Mouse (Mus musculus): ENCODE results near the gene Tnfrsf23.
"Not testable (repeated sequence)": the region's sequence is repeated elsewhere in the genome, so short reads cannot be mapped to it uniquely, and the experiment has no call there.

Gene Tnfrsf23

GRCm38 (mm10) chr7:143685359-143686067 is at the start of gene Tnfrsf23:
Gene Tnfrsf23, minus strand, starts transcription at chr7:143685872.
- peak; percentile 90 for DNase-seq (ENCODE audit: low read depth, low spot score)

- DNase-seq (ENCODE audit: low read depth, low spot score) = no peak
Observed at GRCm38 (mm10) chr7:143733746-143734145, 48.1 kb upstream of the Tnfrsf23 start.

GRCm38 (mm10) chr7:143729886-143730285 is 44.2 kb upstream of the Tnfrsf23 start:
- DNase-seq (ENCODE audit: low read depth, low spot score) = no peak

GRCm38 (mm10) chr7:143726396-143726795 is 40.7 kb upstream of the Tnfrsf23 start:
- no peak for DNase-seq (ENCODE audit: low read depth, low spot score)

GRCm38 (mm10) chr7:143723841-143724240 is 38.2 kb upstream of the Tnfrsf23 start:
- no peak for DNase-seq (ENCODE audit: low read depth, low spot score)

- no peak for DNase-seq (ENCODE audit: low read depth, low spot score)
Observed at GRCm38 (mm10) chr7:143722646-143723045, 37.0 kb upstream of the Tnfrsf23 start.

GRCm38 (mm10) chr7:143717811-143718210 is 32.1 kb upstream of the Tnfrsf23 start:
- no peak for DNase-seq (ENCODE audit: low read depth, low spot score)

- DNase-seq (ENCODE audit: low read depth, low spot score) = peak; percentile 33
Observed at GRCm38 (mm10) chr7:143713421-143713820, 27.7 kb upstream of the Tnfrsf23 start.

- DNase-seq (ENCODE audit: low read depth, low spot score) = peak; percentile 74
Observed at GRCm38 (mm10) chr7:143712771-143713348, 27.2 kb upstream of the Tnfrsf23 start.

- DNase-seq (ENCODE audit: low read depth, low spot score) = no peak
Observed at GRCm38 (mm10) chr7:143712023-143712422, 26.4 kb upstream of the Tnfrsf23 start.

- DNase-seq (ENCODE audit: low read depth, low spot score) = no peak
Observed at GRCm38 (mm10) chr7:143711381-143711780, 25.7 kb upstream of the Tnfrsf23 start.

- no peak for DNase-seq (ENCODE audit: low read depth, low spot score)
Observed at GRCm38 (mm10) chr7:143709395-143709794, 23.7 kb upstream of the Tnfrsf23 start.

GRCm38 (mm10) chr7:143706697-143707438 is 21.2 kb upstream of the Tnfrsf23 start:
- DNase-seq (ENCODE audit: low read depth, low spot score) = peak; percentile 94

- peak; percentile 79 for DNase-seq (ENCODE audit: low read depth, low spot score)
Observed at GRCm38 (mm10) chr7:143696140-143696539, 10.5 kb upstream of the Tnfrsf23 start.

- DNase-seq (ENCODE audit: low read depth, low spot score) = no peak
Observed at GRCm38 (mm10) chr7:143694550-143694949, 8.9 kb upstream of the Tnfrsf23 start.

GRCm38 (mm10) chr7:143692746-143693510 is 7.3 kb upstream of the Tnfrsf23 start:
- no peak for DNase-seq (ENCODE audit: low read depth, low spot score)

GRCm38 (mm10) chr7:143691909-143692308 is 6.2 kb upstream of the Tnfrsf23 start:
- DNase-seq (ENCODE audit: low read depth, low spot score) = no peak

- no peak for DNase-seq (ENCODE audit: low read depth, low spot score)
Observed at GRCm38 (mm10) chr7:143691181-143691580, 5.5 kb upstream of the Tnfrsf23 start.

- no peak for DNase-seq (ENCODE audit: low read depth, low spot score)
Observed at GRCm38 (mm10) chr7:143689946-143690345, 4.3 kb upstream of the Tnfrsf23 start.

GRCm38 (mm10) chr7:143689481-143689880 is 3.8 kb upstream of the Tnfrsf23 start:
- DNase-seq (ENCODE audit: low read depth, low spot score) = no peak

- not testable (repeated sequence) for DNase-seq (ENCODE audit: low read depth, low spot score)
Observed at GRCm38 (mm10) chr7:143686676-143687075, 1.0 kb upstream of the Tnfrsf23 start.

GRCm38 (mm10) chr7:143686191-143686590 is 519 bp upstream of the Tnfrsf23 start:
- not testable (repeated sequence) for DNase-seq (ENCODE audit: low read depth, low spot score)
